Mouse (Mus musculus): ENCODE measurements around the gene Dpf1. TPM values are rescaled to one million over a fixed set of nuclear protein-coding genes. Genes with fewer than 3 reads are reported as not detected.

The Dpf1 gene
- total and polyA plus RNA-seq, 2 experiments: 0.28 TPM; not detected in 1

GRCm38 (mm10) chr7:29316137-29316734 is 12.5 kb downstream of the Dpf1 start:
- TF ChIP-seq CTCF (IDR thresholded peaks at IDR 0.05; ENCODE audit: low read depth, low read length) (no peak), POLR2A (IDR thresholded peaks at IDR 0.05; ENCODE audit: extremely low read depth, insufficient read depth, low read length) (no peak)
- DNase-seq (ENCODE audit: extremely low read depth, low read depth, low spot score): no peak
- Histone ChIP-seq H3K4me1 (ENCODE audit: control insufficient read depth, insufficient read depth, low read length) (peaks cover 4% of the 10 kb centered on the region; the same call in 1 of the 2 replicates), H3K27ac (replicated peaks; ENCODE audit: insufficient read depth, low read depth, low read length) (no peak overlapping the region), H3K79me2 (ENCODE audit: control insufficient read depth, insufficient read depth, low read length) (no peaks in the 10 kb centered on the region), H3K27me3 (ENCODE audit: control insufficient read depth, insufficient read depth, low read length) (no peaks in the 10 kb centered on the region), H3K9ac (ENCODE audit: low read depth, low read length) (no peak overlapping the region), H3K36me3 (ENCODE audit: control insufficient read depth, insufficient read depth, low read length) (no peaks in the 10 kb centered on the region), H3K4me3 (ENCODE audit: insufficient read depth, low read depth, low read length) (no peak overlapping the region)
- WGBS: 84% methylated on average over 17 of the region's 17 CpGs

- H3K79me2 ChIP-seq (ENCODE audit: control insufficient read depth, insufficient read depth, low read length): no peaks in the 10 kb centered on the region
- H3K4me3 ChIP-seq (ENCODE audit: insufficient read depth, low read depth, low read length): no peak overlapping the region
- H3K9ac ChIP-seq (ENCODE audit: low read depth, low read length): no peak overlapping the region
- no peak for DNase-seq (ENCODE audit: extremely low read depth, low read depth, low spot score)
- peaks cover 2% of the 10 kb centered on the region; the same call in 1 of the 2 replicates for H3K36me3 ChIP-seq (ENCODE audit: control insufficient read depth, insufficient read depth, low read length)
- no peak for TF ChIP-seq POLR2A (IDR thresholded peaks at IDR 0.05; ENCODE audit: extremely low read depth, insufficient read depth, low read length)
- TF ChIP-seq CTCF (IDR thresholded peaks at IDR 0.05; ENCODE audit: low read depth, low read length): no peak
- H3K4me1 ChIP-seq (ENCODE audit: control insufficient read depth, insufficient read depth, low read length): peaks cover 4% of the 10 kb centered on the region; the same call in 1 of the 2 replicates
- H3K27me3 ChIP-seq (ENCODE audit: control insufficient read depth, insufficient read depth, low read length): no peaks in the 10 kb centered on the region
- H3K27ac ChIP-seq (replicated peaks; ENCODE audit: insufficient read depth, low read depth, low read length): no peak overlapping the region
- WGBS: 65% methylated on average over 10 of the region's 10 CpGs
Measured at GRCm38 (mm10) chr7:29316976-29317375, 13.2 kb downstream of the Dpf1 start.

GRCm38 (mm10) chr7:29317558-29317957 is 13.8 kb downstream of the Dpf1 start:
- peaks cover 2% of the 10 kb centered on the region; the same call in 1 of the 2 replicates for H3K36me3 ChIP-seq (ENCODE audit: control insufficient read depth, insufficient read depth, low read length)
- 43% methylated on average over 2 of the region's 2 CpGs for WGBS
- no peaks in the 10 kb centered on the region for H3K79me2 ChIP-seq (ENCODE audit: control insufficient read depth, insufficient read depth, low read length)
- no peak overlapping the region for H3K4me3 ChIP-seq (ENCODE audit: insufficient read depth, low read depth, low read length)
- no peak overlapping the region for H3K27ac ChIP-seq (replicated peaks; ENCODE audit: insufficient read depth, low read depth, low read length)
- H3K27me3 ChIP-seq (ENCODE audit: control insufficient read depth, insufficient read depth, low read length): no peaks in the 10 kb centered on the region
- TF ChIP-seq CTCF (IDR thresholded peaks at IDR 0.05; ENCODE audit: low read depth, low read length) (no peak), POLR2A (IDR thresholded peaks at IDR 0.05; ENCODE audit: extremely low read depth, insufficient read depth, low read length) (no peak)
- no peak overlapping the region for H3K9ac ChIP-seq (ENCODE audit: low read depth, low read length)
- no peak for DNase-seq (ENCODE audit: extremely low read depth, low read depth, low spot score)
- H3K4me1 ChIP-seq (ENCODE audit: control insufficient read depth, insufficient read depth, low read length): peaks cover 4% of the 10 kb centered on the region; the same call in 1 of the 2 replicates

- WGBS: 19% methylated on average over 18 of the region's 18 CpGs
- no peak for DNase-seq (ENCODE audit: extremely low read depth, low read depth, low spot score)
Measured at GRCm38 (mm10) chr7:29318115-29318911, 14.6 kb downstream of the Dpf1 start.

GRCm38 (mm10) chr7:29319337-29320307 is 15.9 kb downstream of the Dpf1 start:
- DNase-seq (ENCODE audit: extremely low read depth, low read depth, low spot score): peak; percentile 36
- TF ChIP-seq POLR2A (IDR thresholded peaks at IDR 0.05; ENCODE audit: extremely low read depth, insufficient read depth, low read length): no peak
- TF ChIP-seq CTCF (IDR thresholded peaks at IDR 0.05; ENCODE audit: low read depth, low read length): peak; percentile 46
- no peaks in the 10 kb centered on the region for H3K79me2 ChIP-seq (ENCODE audit: control insufficient read depth, insufficient read depth, low read length)
- H3K27me3 ChIP-seq (ENCODE audit: control insufficient read depth, insufficient read depth, low read length): no peaks in the 10 kb centered on the region
- peaks cover 2% of the 10 kb centered on the region; the same call in 1 of the 2 replicates for H3K36me3 ChIP-seq (ENCODE audit: control insufficient read depth, insufficient read depth, low read length)
- no peak overlapping the region for H3K4me3 ChIP-seq (ENCODE audit: insufficient read depth, low read depth, low read length)
- H3K4me1 ChIP-seq (ENCODE audit: control insufficient read depth, insufficient read depth, low read length): peaks cover 4% of the 10 kb centered on the region; the same call in 1 of the 2 replicates
- 27% methylated on average over 19 of the region's 19 CpGs for WGBS
- H3K9ac ChIP-seq (ENCODE audit: low read depth, low read length): no peak overlapping the region
- H3K27ac ChIP-seq (replicated peaks; ENCODE audit: insufficient read depth, low read depth, low read length): no peak overlapping the region

More at GRCm38 (mm10) chr7:29318115-29318911, 14.6 kb downstream of the Dpf1 start:
- H3K79me2 ChIP-seq (ENCODE audit: control insufficient read depth, insufficient read depth, low read length): no peaks in the 10 kb centered on the region
- H3K4me1 ChIP-seq (ENCODE audit: control insufficient read depth, insufficient read depth, low read length): peaks cover 4% of the 10 kb centered on the region; the same call in 1 of the 2 replicates
- H3K36me3 ChIP-seq (ENCODE audit: control insufficient read depth, insufficient read depth, low read length): peaks cover 2% of the 10 kb centered on the region; the same call in 1 of the 2 replicates
- TF ChIP-seq CTCF (IDR thresholded peaks at IDR 0.05; ENCODE audit: low read depth, low read length) (no peak), POLR2A (IDR thresholded peaks at IDR 0.05; ENCODE audit: extremely low read depth, insufficient read depth, low read length) (no peak)
- no peak overlapping the region for H3K4me3 ChIP-seq (ENCODE audit: insufficient read depth, low read depth, low read length)
- no peaks in the 10 kb centered on the region for H3K27me3 ChIP-seq (ENCODE audit: control insufficient read depth, insufficient read depth, low read length)
- no peak overlapping the region for H3K9ac ChIP-seq (ENCODE audit: low read depth, low read length)
- H3K27ac ChIP-seq (replicated peaks; ENCODE audit: insufficient read depth, low read depth, low read length): no peak overlapping the region

All from liver, adult 2 months (tissue).